Mouse (Mus musculus) G1E (cell line): ENCODE results near the gene A430089I19Rik. TPM values are rescaled to one million over a fixed set of nuclear protein-coding genes. Genes with fewer than 3 reads are reported as not detected.
"Not testable (repeated sequence)": the region's sequence is repeated elsewhere in the genome, so short reads cannot be mapped to it uniquely, and the experiment has no call there.

Experiments
- ATAC-seq: 2 replicates; pipeline ENCODE4 v1.8.0; 2016; ENCODE audit warnings: mild to moderate bottlenecking; ENCODE audit not compliant: insufficient number of reproducible peaks, poor library complexity, low FRiP score, severe bottlenecking; ENCODE audit errors: extremely low read depth
- DNase-seq: peaks from one replicate; pipeline ENCODE4 v3.0.0; 2012; ENCODE audit warnings: low spot score
- H3K27me3 ChIP-seq: 2 replicates; pipeline ENCODE4 v1.6.1; 2012; ENCODE audit warnings: mild to moderate bottlenecking, low read length, inconsistent platforms; ENCODE audit not compliant: insufficient read depth
- H3K36me3 ChIP-seq: replicated peaks from 2 replicates; pipeline ENCODE3; 2012; ENCODE audit warnings: mild to moderate bottlenecking, inconsistent platforms
- H3K4me1 ChIP-seq: 2 replicates; pipeline ENCODE4 v1.6.1; 2012; ENCODE audit warnings: low read depth, low read length, inconsistent platforms, mixed read lengths; ENCODE audit not compliant: insufficient read depth
- H3K4me3 ChIP-seq: 2 replicates; pipeline ENCODE4 v1.5.1; 2012; ENCODE audit warnings: low read depth, mild to moderate bottlenecking, inconsistent platforms, low read length, moderate library complexity, mixed read lengths
- H3K9me3 ChIP-seq: replicated peaks from 2 replicates; pipeline ENCODE4 v1.6.1; 2012; ENCODE audit warnings: inconsistent platforms
- polyA plus RNA-seq: library from polyadenylated mRNA; stranded (reverse); fragments of >175 nt; gene quantifications from 2 replicates; pipeline ENCODE4 v1.2.3, GENCODE M21; 2012
- total RNA-seq, 2 experiments: library from RNA; stranded (forward) in 1 of 2; stranded (reverse) in 1 of 2; fragments of 200-1000 nt in 1 of 2; fragments of >200 nt in 1 of 2; fragmentation: Nextera tagmentation in 1 of 2; gene quantifications; 2 replicates each; pipeline ENCODE4 v1.2.3; 2014 to 2017

The A430089I19Rik gene
- total RNA-seq (2014; fragmentation: Nextera tagmentation) (not detected in 2 replicates), total RNA-seq (2017) (not detected in 2 replicates), polyA plus RNA-seq (not detected in 2 replicates)

GRCm38 (mm10) chr5:94306696-94307095 lies at the start of gene A430089I19Rik:
Gene A430089I19Rik (minus strand): TSS chr5:94306796.
- not testable (repeated sequence) for H3K27me3 ChIP-seq, H3K9me3 ChIP-seq, ATAC-seq, H3K4me1 ChIP-seq, H3K4me3 ChIP-seq, H3K36me3 ChIP-seq, DNase-seq

- not testable (repeated sequence) for H3K36me3 ChIP-seq, H3K27me3 ChIP-seq, ATAC-seq, H3K4me3 ChIP-seq, H3K4me1 ChIP-seq, H3K9me3 ChIP-seq, DNase-seq
These were observed 32.9 kb upstream of the A430089I19Rik start, which contains the start of gene AA792892 for GRCm38 (mm10) chr5:94339449-94339848. Gene AA792892 (plus strand): TSS chr5:94339749.

GRCm38 (mm10) chr5:94314135-94314534 lies 7.5 kb upstream of the A430089I19Rik start, which contains the start of gene Gm6502:
Gene Gm6502 (plus strand): TSS chr5:94314435.
- not testable (repeated sequence) for H3K36me3 ChIP-seq, H3K9me3 ChIP-seq, H3K4me1 ChIP-seq, DNase-seq, H3K27me3 ChIP-seq, H3K4me3 ChIP-seq, ATAC-seq

Other genes with a start within 250 kb of the A430089I19Rik start
- not detected in 2 replicates for gene BC061212, start 236.3 kb downstream of the A430089I19Rik start, total RNA-seq (2014; fragmentation: Nextera tagmentation)
- 0.05 TPM in 1 of 2 replicates, not detected in the other for gene BC061212, start 236.3 kb downstream of the A430089I19Rik start, total RNA-seq (2017)
- not detected in 2 replicates for gene BC061212, start 236.3 kb downstream of the A430089I19Rik start, polyA plus RNA-seq
- not detected in 2 replicates for gene Gm6351, start 230.4 kb downstream of the A430089I19Rik start, total RNA-seq (2014; fragmentation: Nextera tagmentation)
- 0.11 TPM in 1 of 2 replicates, not detected in the other for gene Gm6351, start 230.4 kb downstream of the A430089I19Rik start, total RNA-seq (2017)
- gene Gm6351, start 230.4 kb downstream of the A430089I19Rik start, polyA plus RNA-seq: not detected in 2 replicates
- not detected in 2 replicates for gene Gm3106, start 88.8 kb downstream of the A430089I19Rik start, total RNA-seq (2014; fragmentation: Nextera tagmentation)
- not detected in 2 replicates for gene Gm3106, start 88.8 kb downstream of the A430089I19Rik start, total RNA-seq (2017)
- not detected in 2 replicates for gene Gm3106, start 88.8 kb downstream of the A430089I19Rik start, polyA plus RNA-seq
- gene Gm6502, start 7.6 kb upstream of the A430089I19Rik start, total RNA-seq (2014; fragmentation: Nextera tagmentation): not detected in 2 replicates
- 0.38 TPM in 1 of 2 replicates, not detected in the other for gene Gm6502, start 7.6 kb upstream of the A430089I19Rik start, total RNA-seq (2017)
- not detected in 2 replicates for gene Gm6502, start 7.6 kb upstream of the A430089I19Rik start, polyA plus RNA-seq
- gene AA792892, start 33.0 kb upstream of the A430089I19Rik start, total RNA-seq (2014; fragmentation: Nextera tagmentation): not detected in 2 replicates
- 0.22 TPM in 1 of 2 replicates, not detected in the other for gene AA792892, start 33.0 kb upstream of the A430089I19Rik start, total RNA-seq (2017)
- not detected in 2 replicates for gene AA792892, start 33.0 kb upstream of the A430089I19Rik start, polyA plus RNA-seq
- not detected in 2 replicates for gene Gm7682, start 139.0 kb upstream of the A430089I19Rik start, total RNA-seq (2014; fragmentation: Nextera tagmentation)
- not detected in 2 replicates for gene Gm7682, start 139.0 kb upstream of the A430089I19Rik start, total RNA-seq (2017)
- gene Gm7682, start 139.0 kb upstream of the A430089I19Rik start, polyA plus RNA-seq: not detected in 2 replicates
- not detected in 2 replicates for gene Gm3139, start 219.5 kb upstream of the A430089I19Rik start, total RNA-seq (2014; fragmentation: Nextera tagmentation)
- not detected in 2 replicates for gene Gm3139, start 219.5 kb upstream of the A430089I19Rik start, total RNA-seq (2017)
- not detected in 2 replicates for gene Gm3139, start 219.5 kb upstream of the A430089I19Rik start, polyA plus RNA-seq